ENCODE assay signal across 1 mouse cellular context in the genomic region with DNA sequence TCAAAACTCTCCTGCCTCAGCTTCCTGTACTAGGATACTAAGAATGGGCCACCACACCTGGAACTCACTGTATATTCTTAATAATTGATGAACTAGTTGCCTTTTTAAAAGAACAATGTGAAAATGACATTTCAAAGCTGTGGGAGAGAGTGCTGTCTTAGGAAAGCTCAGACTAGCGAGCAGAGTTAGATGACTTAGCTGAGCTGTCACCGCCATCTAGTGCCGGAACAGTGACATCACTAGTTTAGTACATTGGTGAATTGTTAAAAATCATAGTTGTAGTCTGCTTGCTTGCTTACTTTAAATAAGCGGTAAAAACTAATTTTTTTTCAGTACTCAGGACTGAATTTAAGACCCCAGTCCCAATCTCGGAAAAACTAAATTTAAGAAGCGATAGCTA.
A peak's percentile ranks its signal among the peaks of the same experiment; 100 is the strongest.
TF ChIP-seq lines count a peak whose summit lies in the region.

No protein-coding gene starts in this region.

TF ChIP-seq in CH12.LX, 34 proteins besides CTCF, POLR2A, EP300 and RAD21 (continued from another document):
- peak; percentile 25; the same call in 1 of the 2 replicates for TF ChIP-seq MEF2A (IDR thresholded peaks at IDR 0.05; ENCODE audit: borderline replicate concordance, low read depth, low read length)
- TF ChIP-seq KAT2A (IDR thresholded peaks at IDR 0.05; ENCODE audit: insufficient replicate concordance, low read length), result no peak
- TF ChIP-seq UBTF (IDR thresholded peaks at IDR 0.05; ENCODE audit: low read depth, low read length), result no peak
- TF ChIP-seq SIN3A (IDR thresholded peaks at IDR 0.05; ENCODE audit: low read length), result 0 out of 2 replicates have a peak, but pooled peaks have one; percentile 31
- TF ChIP-seq GABPA (IDR thresholded peaks at IDR 0.05; ENCODE audit: insufficient replicate concordance, low read depth, low read length), result no peak
- TF ChIP-seq ELF1 (IDR thresholded peaks at IDR 0.05; ENCODE audit: low read depth, low read length), result no peak
- no peak for TF ChIP-seq POLR2AphosphoS2 (IDR thresholded peaks at IDR 0.05; ENCODE audit: low read depth, low read length)
- TF ChIP-seq SMC3 (IDR thresholded peaks at IDR 0.05; ENCODE audit: low read depth, low read length), result peak; percentile 96
